Mouse (Mus musculus) lung, postnatal 0 days (tissue): ENCODE measurements around the gene Ubr2.

ENCODE experiments used
- CTCF ChIP-seq: IDR thresholded peaks from 2 replicates; pipeline ENCODE4 v1.5.1; 2016; ENCODE audit warnings: antibody characterized with exemption, mild to moderate bottlenecking
- EP300 ChIP-seq: IDR thresholded peaks from 2 replicates; pipeline ENCODE4 v1.6.1; 2016; ENCODE audit warnings: antibody characterized with exemption, mild to moderate bottlenecking, control low read depth

DNA sequence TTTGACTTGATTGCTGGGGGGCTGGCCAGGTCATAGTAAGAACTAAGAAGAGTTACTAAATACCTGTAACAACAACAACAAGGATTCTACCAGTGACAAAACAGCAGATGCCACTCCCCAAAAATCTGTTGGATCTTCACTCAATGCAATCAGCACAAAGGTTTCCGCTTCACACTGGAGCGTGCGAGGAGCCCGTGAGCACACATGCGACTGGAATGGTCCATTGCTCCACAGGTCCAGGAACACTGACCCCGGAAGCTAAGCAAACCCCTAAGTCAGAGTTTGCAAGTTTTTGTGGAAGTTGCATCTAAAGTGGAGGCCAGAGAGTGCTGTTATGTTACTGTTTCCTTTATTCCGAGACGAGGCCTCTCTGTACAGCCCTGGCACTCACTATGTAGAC, 16.7 kb downstream of the Ubr2 start:
- TF ChIP-seq CTCF = no peak
- no peak for TF ChIP-seq EP300
